Mouse (Mus musculus) megakaryocyte, embryonic 14.5 days (primary cell): Measurements from ENCODE around the gene Crip2. TPM values are rescaled to one million over a fixed set of nuclear protein-coding genes. Genes with fewer than 3 reads are reported as not detected.

ENCODE experiments used
- H3K27me3 ChIP-seq: replicated peaks from 2 replicates; pipeline ENCODE3; 2012; ENCODE audit warnings: inconsistent platforms
- H3K36me3 ChIP-seq: replicated peaks from 2 replicates; pipeline ENCODE3; 2012; ENCODE audit warnings: low read length, inconsistent platforms, mixed read lengths
- H3K4me1 ChIP-seq: 2 replicates; pipeline ENCODE4 v1.6.1; 2012; ENCODE audit warnings: inconsistent platforms
- H3K4me3 ChIP-seq: replicated peaks from 2 replicates; pipeline ENCODE3; 2012; ENCODE audit warnings: moderate library complexity, mild to moderate bottlenecking, inconsistent platforms
- H3K9me3 ChIP-seq: 2 replicates; pipeline ENCODE4 v1.6.1; 2012; ENCODE audit warnings: inconsistent platforms
- FLI1 ChIP-seq: IDR thresholded peaks from 2 replicates; pipeline ENCODE4 v1.6.1; 2012; ENCODE audit warnings: low read length, inconsistent platforms, mixed read lengths
- GATA1 ChIP-seq: IDR thresholded peaks from 3 replicates; pipeline ENCODE4 v1.6.1; 2012; ENCODE audit warnings: mixed read lengths, low read length, inconsistent platforms, borderline replicate concordance
- polyA plus RNA-seq: library from polyadenylated mRNA; stranded (reverse); fragments of >175 nt; gene quantifications from 2 replicates; pipeline ENCODE4 v1.2.3, GENCODE M21; 2012; ENCODE audit warnings: low replicate concordance; ENCODE audit not compliant: insufficient read depth

The Crip2 gene
- polyA plus RNA-seq, 1 experiment = 14.4 TPM

GRCm38 (mm10) chr12:113176960-113177725 is 37.1 kb downstream of the Crip2 start:
- no peaks in the 10 kb centered on the region for H3K9me3 ChIP-seq
- H3K36me3 ChIP-seq = no peaks in the 10 kb centered on the region
- TF ChIP-seq FLI1 (no peak), GATA1 (no peak)
- no peak overlapping the region for H3K4me3 ChIP-seq
- H3K27me3 ChIP-seq = peaks cover 42% of the 10 kb centered on the region
- H3K4me1 ChIP-seq = no peaks in the 10 kb centered on the region

GRCm38 (mm10) chr12:113181020-113181419 is 41.0 kb downstream of the Crip2 start:
- TF ChIP-seq FLI1 (no peak), GATA1 (no peak)
- H3K9me3 ChIP-seq = no peaks in the 10 kb centered on the region
- no peaks in the 10 kb centered on the region for H3K36me3 ChIP-seq
- peaks cover 53% of the 10 kb centered on the region for H3K27me3 ChIP-seq
- H3K4me1 ChIP-seq = peaks cover 7% of the 10 kb centered on the region
- no peak overlapping the region for H3K4me3 ChIP-seq

GRCm38 (mm10) chr12:113184945-113185344 is 44.9 kb downstream of the Crip2 start:
- Histone ChIP-seq H3K9me3 (peaks cover 18% of the 10 kb centered on the region), H3K4me3 (no peak overlapping the region), H3K4me1 (peaks cover 26% of the 10 kb centered on the region), H3K36me3 (no peaks in the 10 kb centered on the region), H3K27me3 (peaks cover 75% of the 10 kb centered on the region)
- no peak for TF ChIP-seq FLI1
- no peak for TF ChIP-seq GATA1

GRCm38 (mm10) chr12:113185442-113186291 is 45.6 kb downstream of the Crip2 start, which contains the start of gene Tmem121:
Tmem121 (plus strand) TSS chr12:113185930.
- TF ChIP-seq GATA1 (no peak), FLI1 (no peak)
- Histone ChIP-seq H3K27me3 (peaks cover 82% of the 10 kb centered on the region), H3K9me3 (peaks cover 18% of the 10 kb centered on the region), H3K4me1 (peaks cover 26% of the 10 kb centered on the region), H3K36me3 (no peaks in the 10 kb centered on the region), H3K4me3 (peak within 1 kb of the TSS; percentile 62)

- Histone ChIP-seq H3K36me3 (no peaks in the 10 kb centered on the region), H3K27me3 (peaks cover 90% of the 10 kb centered on the region), H3K4me3 (no peak overlapping the region), H3K4me1 (peaks cover 26% of the 10 kb centered on the region), H3K9me3 (peaks cover 18% of the 10 kb centered on the region)
- TF ChIP-seq FLI1 (no peak), GATA1 (no peak)
These were observed 46.4 kb downstream of the Crip2 start for GRCm38 (mm10) chr12:113186326-113187010.

- peaks cover 93% of the 10 kb centered on the region for H3K27me3 ChIP-seq
These were observed 47.0 kb downstream of the Crip2 start for GRCm38 (mm10) chr12:113187011-113187375.

GRCm38 (mm10) chr12:113187584-113188295 is 47.7 kb downstream of the Crip2 start:
- Histone ChIP-seq H3K27me3 (peaks cover 96% of the 10 kb centered on the region), H3K9me3 (peaks cover 18% of the 10 kb centered on the region), H3K4me3 (peak overlapping the region; percentile 73), H3K36me3 (no peaks in the 10 kb centered on the region), H3K4me1 (peaks cover 26% of the 10 kb centered on the region)
- no peak for TF ChIP-seq GATA1
- TF ChIP-seq FLI1 = no peak

More at GRCm38 (mm10) chr12:113187011-113187375, 47.0 kb downstream of the Crip2 start:
- H3K9me3 ChIP-seq = peaks cover 18% of the 10 kb centered on the region
- TF ChIP-seq FLI1 = no peak
- no peak for TF ChIP-seq GATA1
- H3K4me1 ChIP-seq = peaks cover 26% of the 10 kb centered on the region
- no peaks in the 10 kb centered on the region for H3K36me3 ChIP-seq
- no peak overlapping the region for H3K4me3 ChIP-seq

- peaks cover 97% of the 10 kb centered on the region for H3K27me3 ChIP-seq
- TF ChIP-seq FLI1 (no peak), GATA1 (no peak)
- H3K4me1 ChIP-seq = peaks cover 26% of the 10 kb centered on the region
- H3K4me3 ChIP-seq = peak overlapping the region; percentile 70
- peaks cover 18% of the 10 kb centered on the region for H3K9me3 ChIP-seq
- no peaks in the 10 kb centered on the region for H3K36me3 ChIP-seq
These were observed 48.5 kb downstream of the Crip2 start for GRCm38 (mm10) chr12:113188349-113189055.
